Mouse (Mus musculus) liver, adult 2 months (tissue): ENCODE data around the gene Tssk3.

ENCODE experiments used
- CTCF ChIP-seq: fragments of 200-500 bp; IDR thresholded peaks from 2 replicates; pipeline ENCODE4 v1.5.1; 2011; ENCODE audit warnings: low read depth, low read length, control low read depth
- POLR2A ChIP-seq: fragments of 200-500 bp; IDR thresholded peaks from 2 replicates; pipeline ENCODE4 v1.6.1; 2011; ENCODE audit warnings: low read length, control low read depth; ENCODE audit not compliant: insufficient read depth; ENCODE audit errors: extremely low read depth

DNA sequence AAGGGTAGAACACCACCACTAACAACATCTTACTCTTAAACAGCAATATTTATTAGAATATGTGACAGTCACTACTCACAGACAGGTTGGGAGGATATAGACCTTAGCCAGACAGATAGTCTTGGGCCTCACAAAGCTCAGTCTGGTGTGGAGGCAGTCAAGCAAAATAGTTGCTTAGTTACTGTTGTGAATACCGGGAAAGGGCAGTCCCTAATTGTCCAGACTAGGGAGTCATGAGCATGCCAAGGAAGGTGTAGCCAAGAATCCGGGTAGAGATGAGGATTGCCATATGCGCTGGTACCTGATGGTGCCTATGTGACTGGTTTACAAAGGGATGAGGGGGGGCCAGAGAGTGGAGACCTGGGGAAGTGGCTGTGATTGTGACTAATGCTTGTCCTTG lies 28.7 kb downstream of the Tssk3 start:
- TF ChIP-seq CTCF (no peak), POLR2A (no peak)
